Mouse (Mus musculus): ENCODE results near the gene Rpl24. TPM values are rescaled to one million over a fixed set of nuclear protein-coding genes. Genes with fewer than 3 reads are reported as not detected.

Rpl24 gene
- polyA plus RNA-seq, 1 experiment from 2014 or later: 300 TPM

Other genes with a start within 250 kb of the Rpl24 start
- gene Nfkbiz, start 127.4 kb upstream of the Rpl24 start, polyA plus RNA-seq (2015; fragmentation: Nextera tagmentation; extraction: Ambion mirVana): 2.2 and 2.3 TPM in 2 replicates
- gene Nxpe3, start 71.0 kb upstream of the Rpl24 start, polyA plus RNA-seq (2015; fragmentation: Nextera tagmentation; extraction: Ambion mirVana): 0.60 and 0.64 TPM in 2 replicates
- gene Cep97, start 31.4 kb upstream of the Rpl24 start, polyA plus RNA-seq (2015; fragmentation: Nextera tagmentation; extraction: Ambion mirVana): 3.5 and 3.7 TPM in 2 replicates
- 7.9 and 8.3 TPM in 2 replicates for gene Zbtb11, start 7.6 kb downstream of the Rpl24 start, polyA plus RNA-seq (2015; fragmentation: Nextera tagmentation; extraction: Ambion mirVana)
- 76.6 and 88.9 TPM in 2 replicates for gene Pcnp, start 63.5 kb downstream of the Rpl24 start, polyA plus RNA-seq (2015; fragmentation: Nextera tagmentation; extraction: Ambion mirVana)
- 11.0 and 12.9 TPM in 2 replicates for gene Trmt10c, start 71.5 kb downstream of the Rpl24 start, polyA plus RNA-seq (2015; fragmentation: Nextera tagmentation; extraction: Ambion mirVana)
- gene Senp7, start 82.1 kb downstream of the Rpl24 start, polyA plus RNA-seq (2015; fragmentation: Nextera tagmentation; extraction: Ambion mirVana): 16.0 TPM in 2 replicates
- 0.12 and 0.26 TPM in 2 replicates for gene Impg2, start 238.0 kb downstream of the Rpl24 start, polyA plus RNA-seq (2015; fragmentation: Nextera tagmentation; extraction: Ambion mirVana)